Mouse (Mus musculus) brain, embryonic 14.5 days (tissue): Measurements from ENCODE around the gene Sorcs3. TPM values are rescaled to one million over a fixed set of nuclear protein-coding genes. Genes with fewer than 3 reads are reported as not detected.
A peak's percentile ranks its signal among the peaks of the same experiment; 100 is the strongest.

Experiments used
- DNase-seq: peaks from one replicate; pipeline ENCODE4 v3.0.0-alpha.2; 2011; ENCODE audit warnings: low read depth
- CTCF ChIP-seq: fragments of 200-500 bp; IDR thresholded peaks from 2 replicates; pipeline ENCODE4 v1.5.1; 2012; ENCODE audit warnings: inconsistent platforms, mild to moderate bottlenecking, moderate library complexity, borderline replicate concordance; ENCODE audit not compliant: insufficient read depth, insufficient read length; ENCODE audit errors: extremely low read depth
- POLR2A ChIP-seq: fragments of 200-500 bp; IDR thresholded peaks from 2 replicates; pipeline ENCODE4 v1.6.1; 2012; ENCODE audit warnings: mild to moderate bottlenecking, inconsistent platforms, borderline replicate concordance; ENCODE audit not compliant: poor library complexity, insufficient read depth, insufficient read length, severe bottlenecking; ENCODE audit errors: extremely low read depth
- polyA plus RNA-seq: library from polyadenylated mRNA; depleted of rRNA; stranded (reverse); fragments of >200 nt; gene quantifications from 2 replicates; pipeline ENCODE4 v1.2.3, GENCODE M21; 2012

The Sorcs3 gene
- polyA plus RNA-seq, 1 experiment: 14.6 TPM

- peak; percentile 22 for DNase-seq
These were observed 9.6 kb downstream of the Sorcs3 start for GRCm38 (mm10) chr19:48215379-48215778.

GRCm38 (mm10) chr19:48237786-48238372 is 32.1 kb downstream of the Sorcs3 start:
- no peak for TF ChIP-seq POLR2A
- TF ChIP-seq CTCF: no peak
- DNase-seq: peak; percentile 74

More at GRCm38 (mm10) chr19:48215379-48215778, 9.6 kb downstream of the Sorcs3 start:
- TF ChIP-seq POLR2A (no peak), CTCF (no peak)

- DNase-seq: peak; percentile 76
These were observed 32.6 kb downstream of the Sorcs3 start for GRCm38 (mm10) chr19:48238391-48238790.

GRCm38 (mm10) chr19:48240960-48241359 is 35.1 kb downstream of the Sorcs3 start:
- TF ChIP-seq CTCF: no peak
- DNase-seq: peak; percentile 90

More at GRCm38 (mm10) chr19:48238391-48238790, 32.6 kb downstream of the Sorcs3 start:
- TF ChIP-seq POLR2A: no peak
- no peak for TF ChIP-seq CTCF

- TF ChIP-seq CTCF: no peak
- TF ChIP-seq POLR2A: no peak
- no peak for DNase-seq
These were observed 38.2 kb downstream of the Sorcs3 start for GRCm38 (mm10) chr19:48244036-48244435.

GRCm38 (mm10) chr19:48259223-48259622 is 53.4 kb downstream of the Sorcs3 start:
- no peak for TF ChIP-seq CTCF
- TF ChIP-seq POLR2A: no peak

GRCm38 (mm10) chr19:48260671-48261070 is 54.8 kb downstream of the Sorcs3 start:
- TF ChIP-seq POLR2A (no peak), CTCF (no peak)

More at GRCm38 (mm10) chr19:48259223-48259622, 53.4 kb downstream of the Sorcs3 start:
- DNase-seq: no peak

GRCm38 (mm10) chr19:48263750-48264149 is 57.9 kb downstream of the Sorcs3 start:
- TF ChIP-seq CTCF (no peak), POLR2A (no peak)
- peak; percentile 34 for DNase-seq

More at GRCm38 (mm10) chr19:48260671-48261070, 54.8 kb downstream of the Sorcs3 start:
- peak; percentile 59 for DNase-seq

GRCm38 (mm10) chr19:48280273-48280672 is 74.4 kb downstream of the Sorcs3 start:
- DNase-seq: peak; percentile 73
- no peak for TF ChIP-seq POLR2A
- no peak for TF ChIP-seq CTCF

- TF ChIP-seq POLR2A: no peak
- TF ChIP-seq CTCF: no peak
- peak; percentile 79 for DNase-seq
These were observed 76.4 kb downstream of the Sorcs3 start for GRCm38 (mm10) chr19:48282250-48282649.

GRCm38 (mm10) chr19:48283217-48283616 is 77.4 kb downstream of the Sorcs3 start:
- peak; percentile 67 for DNase-seq
- TF ChIP-seq POLR2A: no peak
- TF ChIP-seq CTCF: no peak

- peak; percentile 79 for DNase-seq
- TF ChIP-seq POLR2A (no peak), CTCF (no peak)
These were observed 79.9 kb downstream of the Sorcs3 start for GRCm38 (mm10) chr19:48285602-48286225.

- no peak for DNase-seq
- TF ChIP-seq POLR2A (no peak), CTCF (no peak)
These were observed 88.4 kb downstream of the Sorcs3 start for GRCm38 (mm10) chr19:48294251-48294650.
